Mouse (Mus musculus): Measurements from ENCODE around the gene Il2ra. TPM values are rescaled to one million over a fixed set of nuclear protein-coding genes. Genes with fewer than 3 reads are reported as not detected.

Gene Il2ra
- polyA plus RNA-seq, 1 experiment from 2014 or later = 0.03 TPM

- H3K4me3 ChIP-seq (replicated peaks) = no peak overlapping the region
- no peak for ATAC-seq
- no peaks in the 10 kb centered on the region for H3K4me1 ChIP-seq (replicated peaks)
- H3K9me3 ChIP-seq = no peaks in the 10 kb centered on the region
- no peak overlapping the region for H3K9ac ChIP-seq
- WGBS = 62% methylated on average over 6 of the region's 6 CpGs
- no peaks in the 10 kb centered on the region for H3K36me3 ChIP-seq
- H3K27me3 ChIP-seq (replicated peaks) = no peaks in the 10 kb centered on the region
- no peak overlapping the region for H3K27ac ChIP-seq
- H3K4me2 ChIP-seq (replicated peaks) = no peak overlapping the region
Measured at GRCm38 (mm10) chr2:11712483-11712990, 69.9 kb downstream of the Il2ra start.

- Histone ChIP-seq H3K9me3 (no peaks in the 10 kb centered on the region), H3K27ac (no peak overlapping the region), H3K4me2 (replicated peaks) (no peak overlapping the region), H3K36me3 (no peaks in the 10 kb centered on the region), H3K9ac (no peak overlapping the region), H3K4me3 (replicated peaks) (no peak overlapping the region), H3K4me1 (replicated peaks) (no peaks in the 10 kb centered on the region), H3K27me3 (replicated peaks) (no peaks in the 10 kb centered on the region)
- 60% methylated on average over 3 of the region's 3 CpGs for WGBS
- no peak for ATAC-seq
Measured at GRCm38 (mm10) chr2:11713021-11713420, 70.4 kb downstream of the Il2ra start.

- WGBS = 81% methylated on average over 4 of the region's 4 CpGs
- Histone ChIP-seq H3K4me2 (replicated peaks) (no peak overlapping the region), H3K9ac (no peak overlapping the region), H3K9me3 (no peaks in the 10 kb centered on the region), H3K27ac (no peak overlapping the region), H3K4me1 (replicated peaks) (no peaks in the 10 kb centered on the region), H3K36me3 (no peaks in the 10 kb centered on the region), H3K27me3 (replicated peaks) (no peaks in the 10 kb centered on the region), H3K4me3 (replicated peaks) (no peak overlapping the region)
- ATAC-seq = no peak
Measured at GRCm38 (mm10) chr2:11714535-11714934, 71.9 kb downstream of the Il2ra start.

- 83% methylated on average over 2 of the region's 2 CpGs for WGBS
- H3K27ac ChIP-seq = no peak overlapping the region
- ATAC-seq = no peak
Measured at GRCm38 (mm10) chr2:11718573-11718972, 76.0 kb downstream of the Il2ra start.

GRCm38 (mm10) chr2:11722564-11722963, 80.0 kb downstream of the Il2ra start:
- Histone ChIP-seq H3K27me3 (replicated peaks) (no peaks in the 10 kb centered on the region), H3K9ac (no peak overlapping the region), H3K4me1 (replicated peaks) (no peaks in the 10 kb centered on the region), H3K27ac (no peak overlapping the region), H3K36me3 (no peaks in the 10 kb centered on the region), H3K4me3 (replicated peaks) (no peak overlapping the region), H3K4me2 (replicated peaks) (no peak overlapping the region), H3K9me3 (no peaks in the 10 kb centered on the region)
- ATAC-seq = no peak
- 79% methylated on average over 9 of the region's 9 CpGs for WGBS

More at GRCm38 (mm10) chr2:11718573-11718972, 76.0 kb downstream of the Il2ra start:
- no peak overlapping the region for H3K4me2 ChIP-seq (replicated peaks)
- H3K36me3 ChIP-seq = no peaks in the 10 kb centered on the region
- no peaks in the 10 kb centered on the region for H3K9me3 ChIP-seq
- no peak overlapping the region for H3K9ac ChIP-seq
- H3K4me1 ChIP-seq (replicated peaks) = no peaks in the 10 kb centered on the region
- no peak overlapping the region for H3K4me3 ChIP-seq (replicated peaks)
- no peaks in the 10 kb centered on the region for H3K27me3 ChIP-seq (replicated peaks)

- no peaks in the 10 kb centered on the region for H3K27me3 ChIP-seq (replicated peaks)
- H3K4me2 ChIP-seq (replicated peaks) = no peak overlapping the region
- H3K36me3 ChIP-seq = no peaks in the 10 kb centered on the region
- no peaks in the 10 kb centered on the region for H3K4me1 ChIP-seq (replicated peaks)
- ATAC-seq = no peak
- no peak overlapping the region for H3K4me3 ChIP-seq (replicated peaks)
- 86% methylated on average over 5 of the region's 5 CpGs for WGBS
- H3K9me3 ChIP-seq = no peaks in the 10 kb centered on the region
- H3K27ac ChIP-seq = no peak overlapping the region
- H3K9ac ChIP-seq = no peak overlapping the region
Measured at GRCm38 (mm10) chr2:11727574-11727973, 85.0 kb downstream of the Il2ra start.

- Histone ChIP-seq H3K4me1 (replicated peaks) (no peaks in the 10 kb centered on the region), H3K9ac (no peak overlapping the region), H3K27me3 (replicated peaks) (no peaks in the 10 kb centered on the region), H3K4me2 (replicated peaks) (no peak overlapping the region), H3K27ac (no peak overlapping the region), H3K36me3 (no peaks in the 10 kb centered on the region), H3K4me3 (replicated peaks) (no peak overlapping the region), H3K9me3 (no peaks in the 10 kb centered on the region)
- 56% methylated on average over 3 of the region's 3 CpGs for WGBS
- ATAC-seq = no peak
Measured at GRCm38 (mm10) chr2:11729091-11729490, 86.5 kb downstream of the Il2ra start.

- no peak overlapping the region for H3K9ac ChIP-seq
- H3K4me2 ChIP-seq (replicated peaks) = no peak overlapping the region
- no peaks in the 10 kb centered on the region for H3K36me3 ChIP-seq
- no peaks in the 10 kb centered on the region for H3K4me1 ChIP-seq (replicated peaks)
- 69% methylated on average over 5 of the region's 5 CpGs for WGBS
- H3K27ac ChIP-seq = no peak overlapping the region
- H3K27me3 ChIP-seq (replicated peaks) = no peaks in the 10 kb centered on the region
- no peak for ATAC-seq
- no peak overlapping the region for H3K4me3 ChIP-seq (replicated peaks)
- H3K9me3 ChIP-seq = no peaks in the 10 kb centered on the region
Measured at GRCm38 (mm10) chr2:11732978-11733377, 90.4 kb downstream of the Il2ra start.

- H3K4me1 ChIP-seq (replicated peaks) = no peaks in the 10 kb centered on the region
- no peak overlapping the region for H3K4me2 ChIP-seq (replicated peaks)
- peaks cover 1% of the 10 kb centered on the region; the same call in 1 of the 2 replicates for H3K36me3 ChIP-seq
- no peaks in the 10 kb centered on the region for H3K27me3 ChIP-seq (replicated peaks)
- ATAC-seq = no peak
- H3K9ac ChIP-seq = no peak overlapping the region
- WGBS = 81% methylated on average over 6 of the region's 6 CpGs
- no peaks in the 10 kb centered on the region for H3K9me3 ChIP-seq
- no peak overlapping the region for H3K4me3 ChIP-seq (replicated peaks)
- H3K27ac ChIP-seq = no peak overlapping the region
Measured at GRCm38 (mm10) chr2:11735853-11736252, 93.2 kb downstream of the Il2ra start.

GRCm38 (mm10) chr2:11738794-11739193, 96.2 kb downstream of the Il2ra start:
- WGBS = 84% methylated on average over 3 of the region's 3 CpGs
- peaks cover 19% of the 10 kb centered on the region for H3K36me3 ChIP-seq
- no peak for ATAC-seq
- no peak overlapping the region for H3K9ac ChIP-seq
- H3K27ac ChIP-seq = no peak overlapping the region
- no peaks in the 10 kb centered on the region for H3K9me3 ChIP-seq
- H3K4me1 ChIP-seq (replicated peaks) = no peaks in the 10 kb centered on the region
- H3K4me2 ChIP-seq (replicated peaks) = no peak overlapping the region
- H3K27me3 ChIP-seq (replicated peaks) = no peaks in the 10 kb centered on the region
- no peak overlapping the region for H3K4me3 ChIP-seq (replicated peaks)

GRCm38 (mm10) chr2:11739516-11740051, 97.0 kb downstream of the Il2ra start:
- 86% methylated on average over 4 of the region's 4 CpGs for WGBS
- peak; percentile 82 for ATAC-seq
- no peaks in the 10 kb centered on the region for H3K9me3 ChIP-seq

More at GRCm38 (mm10) chr2:11739516-11740051, 97.0 kb downstream of the Il2ra start:
- Histone ChIP-seq H3K4me2 (replicated peaks) (no peak overlapping the region), H3K4me3 (replicated peaks) (no peak overlapping the region), H3K4me1 (replicated peaks) (no peaks in the 10 kb centered on the region), H3K27me3 (replicated peaks) (no peaks in the 10 kb centered on the region), H3K36me3 (peaks cover 19% of the 10 kb centered on the region), H3K27ac (no peak overlapping the region), H3K9ac (no peak overlapping the region)

Measured in intestine, embryonic 15.5 days (tissue).